Mouse (Mus musculus): ENCODE results near the gene Sh3pxd2b.

- TF ChIP-seq CTCF (IDR thresholded peaks at IDR 0.05; ENCODE audit: control insufficient read depth, insufficient read depth, insufficient replicate concordance, low read depth, low read length) (no peak), POLR2A (IDR thresholded peaks at IDR 0.05; ENCODE audit: control insufficient read depth, low read depth, low read length) (no peak)
Observed at GRCm38 (mm10) chr11:32379910-32380309, 32.3 kb downstream of the Sh3pxd2b start.
